Mouse (Mus musculus): ENCODE measurements at regions not wholly inside any gene's neighbourhood (a gene's known extent, or its start where the extent isn't known, plus 50 kb on each side); places are given as distances from the start of the nearest gene placed in this dataset.

GRCm38 (mm10) chr16:29800457-29800856 is 221.3 kb downstream of the Opa1 start:
- DNase-seq = no peak

GRCm38 (mm10) chr16:29802085-29802484 is 223.0 kb downstream of the Opa1 start:
- DNase-seq = no peak

GRCm38 (mm10) chr16:29802603-29803002 is 223.5 kb downstream of the Opa1 start:
- DNase-seq = no peak

GRCm38 (mm10) chr16:29807859-29808258 is 228.7 kb downstream of the Opa1 start:
- no peak for DNase-seq

GRCm38 (mm10) chr16:29808851-29809250 is 229.7 kb downstream of the Opa1 start:
- DNase-seq = no peak

- DNase-seq = no peak
These were observed 234.4 kb downstream of the Opa1 start for GRCm38 (mm10) chr16:29813411-29814038.

GRCm38 (mm10) chr16:29814039-29814438 is 234.9 kb downstream of the Opa1 start:
- peak; percentile 82 for DNase-seq

- no peak for DNase-seq
These were observed 235.5 kb downstream of the Opa1 start for GRCm38 (mm10) chr16:29814655-29815054.

GRCm38 (mm10) chr16:29815200-29815599 is 236.1 kb downstream of the Opa1 start:
- no peak for DNase-seq

GRCm38 (mm10) chr16:29815632-29816337 is 236.7 kb downstream of the Opa1 start:
- no peak for DNase-seq

GRCm38 (mm10) chr16:29816681-29817369 is 237.7 kb downstream of the Opa1 start:
- DNase-seq = no peak

GRCm38 (mm10) chr16:29818807-29819440 is 239.8 kb downstream of the Opa1 start:
- no peak for DNase-seq

GRCm38 (mm10) chr16:29820704-29821103 is 241.6 kb downstream of the Opa1 start:
- DNase-seq = no peak

- DNase-seq = no peak
These were observed 242.1 kb upstream of the Hes1 start for GRCm38 (mm10) chr16:29822110-29822509.

- DNase-seq = no peak
These were observed 241.3 kb upstream of the Hes1 start for GRCm38 (mm10) chr16:29822843-29823401.

GRCm38 (mm10) chr16:29826927-29827326 is 237.3 kb upstream of the Hes1 start:
- DNase-seq = no peak

- DNase-seq = no peak
These were observed 236.4 kb upstream of the Hes1 start for GRCm38 (mm10) chr16:29827776-29828175.

GRCm38 (mm10) chr16:29829457-29829856 is 234.7 kb upstream of the Hes1 start:
- no peak for DNase-seq

GRCm38 (mm10) chr16:29830101-29830500 is 234.1 kb upstream of the Hes1 start:
- DNase-seq = no peak

GRCm38 (mm10) chr16:29833298-29833697 is 230.9 kb upstream of the Hes1 start:
- no peak for DNase-seq

- no peak for DNase-seq
These were observed 230.3 kb upstream of the Hes1 start for GRCm38 (mm10) chr16:29833875-29834274.

GRCm38 (mm10) chr16:29834669-29835068 is 229.5 kb upstream of the Hes1 start:
- no peak for DNase-seq
